In genomic region chr8:45268485-45268884, GRCm38 (mm10) we compare ENCODE assay signal across 26 mouse cellular contexts. TPM values are rescaled to one million over a fixed set of nuclear protein-coding genes. Genes with fewer than 3 reads are reported as not detected.
DNase-seq lines count a peak whose midpoint lies in the region; ATAC-seq and TF ChIP-seq lines count a peak whose summit lies in the region.
"Had no signal": no experiment of that assay in that cellular context is flagged by ENCODE, and none has a peak within 500 bp of the region (broad histone marks: within the 10 kb centered on the region; RNA-seq: fewer than 3 reads in every experiment).

No protein-coding gene starts in this region.

- no peaks in the 10 kb centered on the region for H3K79me2 ChIP-seq in liver, adult 2 months (ENCODE audit: control insufficient read depth, insufficient read depth, low read length)

- DNase-seq in liver, adult 2 months (ENCODE audit: extremely low read depth, low read depth, low spot score) = peak; percentile 66
- DNase-seq in liver, embryonic 11.5 days (ENCODE audit: low spot score) = no peak
- peak; percentile 20 for DNase-seq in 3T3-L1 (ENCODE audit: low read depth, low spot score)
- peak; percentile 52 for DNase-seq in R1 (ENCODE audit: low read depth, low spot score)
- no peak for DNase-seq in kidney, postnatal 10 days
- DNase-seq: cerebellum, adult 11 months; cerebellum, adult 18-20 months; cerebellum, adult 8-10 months; cerebellum, adult 9-11 months; cerebellum, postnatal 36 days; embryo, embryonic 11 days had no signal

- H3K36me3 ChIP-seq in liver, adult 2 months (ENCODE audit: control insufficient read depth, insufficient read depth, low read length) = peaks cover 35% of the 10 kb centered on the region
- H3K36me3 ChIP-seq in liver, embryonic 11.5 days (ENCODE audit: control insufficient read depth, insufficient read depth, low read length) = no peaks in the 10 kb centered on the region
- H3K36me3 ChIP-seq: embryonic facial prominence, embryonic 13.5 days; embryonic facial prominence, embryonic 15.5 days; forebrain, embryonic 10.5 days; forebrain, embryonic 12.5 days; G1E had no signal

- H3K9me3 ChIP-seq in liver, embryonic 11.5 days (ENCODE audit: control insufficient read depth, low read length) = no peaks in the 10 kb centered on the region
- H3K9me3 ChIP-seq: embryonic facial prominence, embryonic 15.5 days; forebrain, embryonic 12.5 days had no signal

- peak overlapping the region; percentile 34; the same call in 1 of the 2 replicates for H3K9ac ChIP-seq in liver, adult 2 months (ENCODE audit: low read depth, low read length)
- H3K9ac ChIP-seq in liver, embryonic 11.5 days (ENCODE audit: low read depth, low read length) = no peak overlapping the region
- H3K9ac ChIP-seq: embryonic facial prominence, embryonic 13.5 days; embryonic facial prominence, embryonic 15.5 days; forebrain, embryonic 12.5 days had no signal

- TF ChIP-seq CTCF in liver, adult 2 months (IDR thresholded peaks at IDR 0.05; ENCODE audit: low read depth, low read length) = no peak

- no peak overlapping the region for H3K4me2 ChIP-seq in liver, embryonic 11.5 days
- H3K4me2 ChIP-seq: embryonic facial prominence, embryonic 13.5 days; embryonic facial prominence, embryonic 15.5 days; forebrain, embryonic 12.5 days had no signal

- peak overlapping the region; percentile 71 for H3K27ac ChIP-seq in liver, adult 2 months (replicated peaks; ENCODE audit: insufficient read depth, low read depth, low read length)
- no peak overlapping the region for H3K27ac ChIP-seq in liver, embryonic 11.5 days (ENCODE audit: low read depth, low read length)
- H3K27ac ChIP-seq: embryonic facial prominence, embryonic 13.5 days; embryonic facial prominence, embryonic 15.5 days; forebrain, embryonic 10.5 days; forebrain, embryonic 12.5 days had no signal

- no peak overlapping the region for H3K4me3 ChIP-seq in liver, adult 2 months (ENCODE audit: insufficient read depth, low read depth, low read length)
- H3K4me3 ChIP-seq in liver, embryonic 11.5 days (ENCODE audit: low read depth, low read length) = no peak overlapping the region
- H3K4me3 ChIP-seq: embryonic facial prominence, embryonic 13.5 days; embryonic facial prominence, embryonic 15.5 days; erythroblast, embryonic 14.5 days; forebrain, embryonic 10.5 days; forebrain, embryonic 12.5 days had no signal

- H3K27me3 ChIP-seq in liver, adult 2 months (ENCODE audit: control insufficient read depth, insufficient read depth, low read length) = no peaks in the 10 kb centered on the region
- H3K27me3 ChIP-seq in liver, embryonic 11.5 days (replicated peaks; ENCODE audit: control insufficient read depth, insufficient read depth, low read length) = no peaks in the 10 kb centered on the region
- H3K27me3 ChIP-seq: embryonic facial prominence, embryonic 13.5 days; embryonic facial prominence, embryonic 15.5 days; forebrain, embryonic 12.5 days had no signal

- TF ChIP-seq POLR2A in liver, adult 2 months (IDR thresholded peaks at IDR 0.05; ENCODE audit: extremely low read depth, insufficient read depth, low read length) = no peak

- no peak for ATAC-seq in liver, embryonic 11.5 days (replicated peaks; ENCODE audit: low FRiP score)
- ATAC-seq: forebrain, embryonic 14.5 days; forebrain, embryonic 16.5 days; Patski had no signal

- H3K4me1 ChIP-seq in liver, adult 2 months (ENCODE audit: control insufficient read depth, insufficient read depth, low read length) = peaks cover 35% of the 10 kb centered on the region
- H3K4me1 ChIP-seq in liver, embryonic 11.5 days (replicated peaks; ENCODE audit: control insufficient read depth, insufficient read depth, low read length) = no peaks in the 10 kb centered on the region
- H3K4me1 ChIP-seq: embryonic facial prominence, embryonic 13.5 days; embryonic facial prominence, embryonic 15.5 days; forebrain, embryonic 10.5 days; forebrain, embryonic 12.5 days had no signal

RNA-seq across cellular contexts. Expression of gene F11, which starts 6.7 kb away (rescaled TPM):
- total RNA-seq in liver, adult 2 months (2014; rRNA removed) = 80.9 and 92.1 TPM in 2 replicates
- 21.6 and 26.1 TPM in 2 replicates for polyA plus RNA-seq in liver, adult 2 months (2012; rRNA removed)
- 1.6 and 2.4 TPM in 2 replicates for polyA plus RNA-seq in liver, embryonic 11.5 days (2014; fragmentation: Nextera tagmentation; extraction: Ambion mirVana)
- total RNA-seq: adrenal gland, adult 2 months; adrenal gland, postnatal 25 days; common myeloid progenitor, adult 5-6 weeks; G1E had no signal
- polyA plus RNA-seq: adrenal gland, adult 2 months; brain, embryonic 14.5 days; C2C12; embryonic facial prominence, embryonic 11.5 days; embryonic facial prominence, embryonic 13.5 days; embryonic facial prominence, embryonic 15.5 days; forebrain, embryonic 10.5 days; forebrain, embryonic 12.5 days; forebrain, embryonic 14.5 days; forebrain, embryonic 16.5 days; G1E; Patski had no signal

RNA-seq across cellular contexts. Expression of gene Klkb1, which starts 26.2 kb away (rescaled TPM):
- total RNA-seq in liver, adult 2 months (2014; rRNA removed) = 205 and 206 TPM in 2 replicates
- polyA plus RNA-seq in liver, adult 2 months (2012; rRNA removed) = 62.6 and 67.7 TPM in 2 replicates
- 0.35 and 0.41 TPM in 2 replicates for polyA plus RNA-seq in liver, embryonic 11.5 days (2014; fragmentation: Nextera tagmentation; extraction: Ambion mirVana)
- total RNA-seq: adrenal gland, postnatal 25 days; common myeloid progenitor, adult 5-6 weeks had no signal
- polyA plus RNA-seq: C2C12; embryonic facial prominence, embryonic 11.5 days; erythroblast, embryonic 14.5 days; forebrain, embryonic 14.5 days; forebrain, embryonic 16.5 days; G1E; Patski had no signal

RNA-seq across cellular contexts. Expression of gene Gm45753, which starts 39.8 kb away (rescaled TPM):
- 0.37 and 1.3 TPM in 2 replicates for total RNA-seq in liver, adult 2 months (2014; rRNA removed)
- 0.21 and 0.24 TPM in 2 replicates for polyA plus RNA-seq in liver, adult 2 months (2012; rRNA removed)
- polyA plus RNA-seq in liver, embryonic 11.5 days (2014; fragmentation: Nextera tagmentation; extraction: Ambion mirVana) = 0.78 and 0.89 TPM in 2 replicates
- total RNA-seq: adrenal gland, postnatal 25 days; common myeloid progenitor, adult 5-6 weeks; G1E had no signal
- polyA plus RNA-seq: adrenal gland, adult 2 months; brain, embryonic 14.5 days; C2C12; embryonic facial prominence, embryonic 11.5 days; embryonic facial prominence, embryonic 13.5 days; erythroblast, embryonic 14.5 days; forebrain, embryonic 10.5 days; forebrain, embryonic 12.5 days; forebrain, embryonic 14.5 days; forebrain, embryonic 16.5 days; G1E had no signal

Comparison
In these comparisons a context has a peak if more than half of its experiments do, and no peak if none do; other contexts are left out.
1. DNase-seq: peak in liver, adult 2 months (single experiment), 3T3-L1 (single experiment) and R1 (single experiment); none in liver, embryonic 11.5 days (single experiment) and kidney, postnatal 10 days (single experiment).
2. RNA of gene Klkb1, which starts 26.2 kb away (polyA plus RNA-seq): 62.6 to 67.7 TPM in liver, adult 2 months; 0.35 to 0.41 TPM in liver, embryonic 11.5 days; every median in the first group is over 10 times any median in the second.